Mouse (Mus musculus) stomach, postnatal 0 days (tissue): ENCODE results near the gene Exog.

Source experiments
- CTCF ChIP-seq: IDR thresholded peaks from 2 replicates; pipeline ENCODE4 v1.5.1; 2016; ENCODE audit warnings: antibody characterized with exemption, low read depth, mild to moderate bottlenecking, moderate library complexity
- EP300 ChIP-seq: optimal IDR thresholded peaks from 2 replicates; pipeline ENCODE3; 2016; ENCODE audit warnings: antibody characterized with exemption

DNA sequence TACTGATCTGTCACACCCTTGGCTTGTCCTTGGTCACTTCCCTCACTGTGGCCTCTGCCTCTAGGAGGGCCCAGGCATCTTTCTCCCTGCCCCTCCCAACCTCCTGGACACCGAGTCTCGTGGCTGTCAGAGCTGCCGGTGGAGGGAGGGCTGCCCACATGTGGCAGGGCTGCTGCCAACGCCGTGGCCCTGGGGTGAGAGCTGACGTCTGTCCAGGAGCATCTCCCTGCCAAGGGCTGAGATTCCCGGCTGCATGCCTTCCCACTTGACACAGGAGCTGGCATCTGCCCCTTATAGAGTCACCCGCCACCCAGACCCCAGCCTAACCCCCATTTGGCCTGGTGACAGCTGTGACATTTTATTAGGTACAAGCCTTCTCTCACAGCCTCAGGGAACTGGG, 34.6 kb downstream of the Exog start:
- TF ChIP-seq CTCF (no peak), EP300 (no peak)
